Mouse (Mus musculus) embryonic facial prominence, embryonic 12.5 days (tissue): ENCODE measurements at regions not wholly inside any gene's neighbourhood (a gene's known extent, or its start where the extent isn't known, plus 50 kb on each side); places are given as distances from the start of the nearest gene placed in this dataset.
A peak's percentile ranks its signal among the peaks of the same experiment; 100 is the strongest.

Experiments
- ATAC-seq: fragments of 200-750 bp; cut with Nextera tagmentation; 2 replicates; pipeline ENCODE4 v1.8.0; 2017; ENCODE audit not compliant: insufficient number of reproducible peaks, insufficient read depth, low FRiP score, low TSS enrichment
- H3K27ac ChIP-seq: fragments of 300-500 bp; sonication (generic); 2 replicates; pipeline ENCODE4 v1.5.1; 2016; ENCODE audit warnings: mild to moderate bottlenecking
- H3K27me3 ChIP-seq: fragments of 300-500 bp; sonication (generic); 2 replicates; pipeline ENCODE4 v1.6.1; 2016; ENCODE audit warnings: mild to moderate bottlenecking, moderate library complexity
- H3K36me3 ChIP-seq: fragments of 300-500 bp; sonication (generic); 2 replicates; pipeline ENCODE4 v1.6.1; 2016; ENCODE audit warnings: mild to moderate bottlenecking
- H3K4me1 ChIP-seq: fragments of 300-500 bp; sonication (generic); 2 replicates; pipeline ENCODE4 v1.6.1; 2016
- H3K4me2 ChIP-seq: fragments of 300-500 bp; sonication (generic); replicated peaks from 2 replicates; pipeline ENCODE4 v1.6.1; 2016; ENCODE audit warnings: mild to moderate bottlenecking, moderate library complexity
- H3K4me3 ChIP-seq: fragments of 300-500 bp; sonication (generic); 2 replicates; pipeline ENCODE4 v1.5.1; 2016; ENCODE audit warnings: mild to moderate bottlenecking
- H3K9ac ChIP-seq: fragments of 300-500 bp; sonication (generic); 2 replicates; pipeline ENCODE4 v1.6.1; 2016; ENCODE audit warnings: mild to moderate bottlenecking, moderate library complexity
- H3K9me3 ChIP-seq: fragments of 300-500 bp; sonication (generic); 2 replicates; pipeline ENCODE4 v1.6.1; 2016; ENCODE audit warnings: mild to moderate bottlenecking, moderate library complexity
- WGBS: fragments of 180-500 bp; shearing (Covaris S2); methylation state at CpG from one replicate; pipeline ENCODE4 v1.1.7; 2016; 5-methylcytosine and 5-hydroxymethylcytosine counted together

DNA sequence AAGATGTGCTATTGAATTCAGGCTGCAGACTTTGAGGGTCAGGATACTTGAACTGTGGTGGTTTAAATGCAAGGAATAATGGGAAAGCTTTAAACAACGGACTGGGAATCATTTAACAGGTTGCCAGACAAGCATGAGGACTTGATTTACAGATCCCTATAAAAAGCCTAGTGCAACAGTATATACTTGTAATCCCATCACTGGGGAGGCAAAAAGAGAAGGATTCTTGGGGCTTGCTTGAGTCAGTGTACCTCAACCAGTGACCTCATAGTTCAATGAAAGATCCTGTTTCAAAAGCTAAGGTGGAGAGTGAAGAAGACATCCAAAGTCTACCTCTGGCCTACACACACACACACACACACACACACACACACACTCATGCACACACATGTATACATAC, 99.8 kb downstream of the Lrrn1 start:
- Histone ChIP-seq H3K4me2 (no peak overlapping the region), H3K4me1 (no peaks in the 10 kb centered on the region), H3K9ac (no peak overlapping the region), H3K27ac (no peak overlapping the region), H3K4me3 (no peak overlapping the region), H3K27me3 (no peaks in the 10 kb centered on the region), H3K36me3 (no peaks in the 10 kb centered on the region), H3K9me3 (no peaks in the 10 kb centered on the region)
- 81% methylated on average over 1 of the region's 1 CpGs for WGBS
- no peak for ATAC-seq

- H3K9ac ChIP-seq: no peak overlapping the region
- 65% methylated on average over 2 of the region's 2 CpGs for WGBS
- no peak for ATAC-seq
Observed at GRCm38 (mm10) chr6:107645751-107646150, 116.2 kb downstream of the Lrrn1 start.

GRCm38 (mm10) chr6:107653840-107654523, 124.4 kb downstream of the Lrrn1 start:
- H3K4me1 ChIP-seq: no peaks in the 10 kb centered on the region
- ATAC-seq: no peak
- H3K4me2 ChIP-seq: no peak overlapping the region
- H3K9ac ChIP-seq: no peak overlapping the region
- no peak overlapping the region for H3K4me3 ChIP-seq
- no peaks in the 10 kb centered on the region for H3K27me3 ChIP-seq
- H3K9me3 ChIP-seq: no peaks in the 10 kb centered on the region
- H3K36me3 ChIP-seq: no peaks in the 10 kb centered on the region
- H3K27ac ChIP-seq: no peak overlapping the region

More at GRCm38 (mm10) chr6:107645751-107646150, 116.2 kb downstream of the Lrrn1 start:
- no peaks in the 10 kb centered on the region for H3K4me1 ChIP-seq
- no peaks in the 10 kb centered on the region for H3K9me3 ChIP-seq
- no peaks in the 10 kb centered on the region for H3K27me3 ChIP-seq
- H3K4me3 ChIP-seq: no peak overlapping the region
- H3K36me3 ChIP-seq: no peaks in the 10 kb centered on the region
- H3K4me2 ChIP-seq: no peak overlapping the region
- no peak overlapping the region for H3K27ac ChIP-seq

DNA sequence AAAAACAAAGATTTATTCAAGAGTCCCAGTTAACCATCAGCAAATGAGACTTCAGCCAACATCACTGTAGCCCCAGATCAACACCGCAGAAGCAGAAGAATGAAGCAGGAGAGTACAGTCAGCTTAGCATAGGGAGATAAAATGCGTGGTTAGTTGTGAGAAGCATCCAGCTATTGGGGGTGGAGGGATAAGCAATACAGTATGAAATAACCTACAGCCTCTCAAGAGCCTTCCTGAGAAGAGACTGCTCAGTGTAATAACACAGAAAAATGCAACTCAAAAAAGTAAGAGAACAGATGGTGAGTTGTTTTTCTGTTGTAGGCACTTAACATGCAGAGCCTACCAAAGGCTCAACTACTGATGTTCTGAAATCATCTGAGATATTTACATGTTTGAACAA, 128.2 kb downstream of the Lrrn1 start:
- Histone ChIP-seq H3K27ac (no peak overlapping the region), H3K9ac (no peak overlapping the region), H3K4me2 (no peak overlapping the region), H3K9me3 (no peaks in the 10 kb centered on the region), H3K27me3 (no peaks in the 10 kb centered on the region), H3K4me1 (no peaks in the 10 kb centered on the region), H3K4me3 (no peak overlapping the region), H3K36me3 (no peaks in the 10 kb centered on the region)
- no peak for ATAC-seq
- 90% methylated on average over 2 of the region's 2 CpGs for WGBS

- Histone ChIP-seq H3K36me3 (no peaks in the 10 kb centered on the region), H3K9me3 (no peaks in the 10 kb centered on the region), H3K4me3 (no peak overlapping the region), H3K4me1 (no peaks in the 10 kb centered on the region), H3K9ac (no peak overlapping the region), H3K27me3 (no peaks in the 10 kb centered on the region), H3K27ac (no peak overlapping the region), H3K4me2 (no peak overlapping the region)
- 79% methylated on average over 5 of the region's 5 CpGs for WGBS
- no peak for ATAC-seq
Observed at GRCm38 (mm10) chr6:107661009-107661764, 131.6 kb downstream of the Lrrn1 start.

GRCm38 (mm10) chr6:107699298-107699697, 169.7 kb downstream of the Lrrn1 start:
- H3K9me3 ChIP-seq: no peaks in the 10 kb centered on the region
- no peak overlapping the region for H3K27ac ChIP-seq
- H3K9ac ChIP-seq: no peak overlapping the region
- WGBS: 90% methylated on average over 4 of the region's 4 CpGs
- ATAC-seq: no peak
- H3K36me3 ChIP-seq: no peaks in the 10 kb centered on the region
- H3K4me1 ChIP-seq: no peaks in the 10 kb centered on the region
- no peaks in the 10 kb centered on the region for H3K27me3 ChIP-seq
- no peak overlapping the region for H3K4me3 ChIP-seq
- H3K4me2 ChIP-seq: no peak overlapping the region

DNA sequence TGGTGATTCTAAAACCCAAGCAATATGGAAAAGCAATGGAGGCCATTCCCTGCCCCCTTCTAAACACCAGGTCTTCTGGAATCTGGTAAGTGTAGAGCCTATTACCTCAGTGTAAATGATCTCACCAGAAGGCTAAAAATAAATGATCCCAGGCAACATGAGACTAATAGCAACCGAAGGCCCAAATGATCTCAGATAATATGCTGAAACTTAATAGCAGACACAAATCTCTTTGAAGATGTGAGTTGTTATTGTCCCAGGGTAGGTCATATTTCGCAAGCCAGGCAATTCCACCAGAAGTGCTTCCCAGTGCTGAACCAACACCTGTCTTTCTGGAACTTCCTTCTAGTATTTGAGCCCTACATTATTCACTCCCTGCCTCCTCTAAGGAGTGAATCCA, 178.6 kb downstream of the Lrrn1 start:
- 48% methylated on average over 2 of the region's 2 CpGs for WGBS
- no peaks in the 10 kb centered on the region for H3K9me3 ChIP-seq
- H3K4me1 ChIP-seq: 0 out of 2 replicates have a peak, but pooled peaks cover 4% of the 10 kb centered on the region
- H3K27me3 ChIP-seq: no peaks in the 10 kb centered on the region
- ATAC-seq: 0 out of 2 replicates have a peak, but pooled peaks have one; percentile 57
- no peaks in the 10 kb centered on the region for H3K36me3 ChIP-seq
- no peak overlapping the region for H3K4me2 ChIP-seq
- no peak overlapping the region for H3K27ac ChIP-seq
- H3K9ac ChIP-seq: no peak overlapping the region
- H3K4me3 ChIP-seq: no peak overlapping the region

DNA sequence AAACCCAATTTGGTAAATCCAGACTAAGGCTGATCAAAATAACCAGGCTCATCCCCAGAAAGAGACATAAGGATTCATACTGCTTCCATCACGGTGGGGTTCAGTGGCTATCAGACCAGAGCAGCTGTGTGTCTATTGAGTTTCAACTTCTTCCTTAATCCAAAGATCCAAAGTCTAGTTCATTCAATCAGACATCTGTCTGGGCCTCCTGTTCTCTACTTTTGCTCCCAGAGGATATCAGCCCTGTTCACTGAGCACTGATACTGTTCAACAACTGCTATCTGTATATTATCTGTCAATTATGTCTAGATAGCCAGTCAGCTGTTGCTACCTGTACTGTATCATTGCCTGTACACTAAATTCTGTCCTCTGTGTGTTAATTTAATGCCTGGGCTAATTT, 179.0 kb downstream of the Lrrn1 start:
- no peak overlapping the region for H3K4me2 ChIP-seq
- no peak overlapping the region for H3K4me3 ChIP-seq

DNA sequence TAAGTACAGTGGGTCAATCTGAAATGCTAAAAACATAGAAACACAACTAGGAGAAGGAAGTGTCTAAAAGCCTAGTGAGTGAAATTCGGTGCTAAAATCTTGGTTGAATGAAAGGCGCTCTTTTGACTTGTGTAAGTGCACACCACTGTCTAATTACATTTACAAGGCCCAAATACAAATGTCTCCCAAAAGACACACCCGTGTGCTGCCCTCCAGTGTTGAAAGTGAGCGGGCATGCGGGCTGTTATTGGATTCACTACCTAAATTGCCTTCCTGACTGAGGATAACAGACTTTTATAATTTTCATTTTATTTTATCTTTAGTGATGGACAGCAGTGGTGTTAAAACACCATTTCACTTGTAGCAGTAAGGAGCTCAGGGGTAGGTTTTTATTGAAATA, 180.8 kb downstream of the Lrrn1 start:
- Histone ChIP-seq H3K4me3 (no peak overlapping the region), H3K4me2 (no peak overlapping the region), H3K27me3 (no peaks in the 10 kb centered on the region), H3K9me3 (no peaks in the 10 kb centered on the region), H3K27ac (no peak overlapping the region), H3K9ac (no peak overlapping the region), H3K4me1 (0 out of 2 replicates have a peak, but pooled peaks cover 4% of the 10 kb centered on the region), H3K36me3 (no peaks in the 10 kb centered on the region)
- no peak for ATAC-seq
- 83% methylated on average over 5 of the region's 5 CpGs for WGBS

More for the DNA sequence above, 179.0 kb downstream of the Lrrn1 start:
- 0 out of 2 replicates have a peak, but pooled peaks have one; percentile 18 for ATAC-seq
- Histone ChIP-seq H3K36me3 (no peaks in the 10 kb centered on the region), H3K4me1 (0 out of 2 replicates have a peak, but pooled peaks cover 4% of the 10 kb centered on the region), H3K9me3 (no peaks in the 10 kb centered on the region), H3K27me3 (no peaks in the 10 kb centered on the region), H3K27ac (peak overlapping the region; percentile 36; the same call in 1 of the 2 replicates), H3K9ac (no peak overlapping the region)
- 84% methylated on average over 1 of the region's 1 CpGs for WGBS

DNA sequence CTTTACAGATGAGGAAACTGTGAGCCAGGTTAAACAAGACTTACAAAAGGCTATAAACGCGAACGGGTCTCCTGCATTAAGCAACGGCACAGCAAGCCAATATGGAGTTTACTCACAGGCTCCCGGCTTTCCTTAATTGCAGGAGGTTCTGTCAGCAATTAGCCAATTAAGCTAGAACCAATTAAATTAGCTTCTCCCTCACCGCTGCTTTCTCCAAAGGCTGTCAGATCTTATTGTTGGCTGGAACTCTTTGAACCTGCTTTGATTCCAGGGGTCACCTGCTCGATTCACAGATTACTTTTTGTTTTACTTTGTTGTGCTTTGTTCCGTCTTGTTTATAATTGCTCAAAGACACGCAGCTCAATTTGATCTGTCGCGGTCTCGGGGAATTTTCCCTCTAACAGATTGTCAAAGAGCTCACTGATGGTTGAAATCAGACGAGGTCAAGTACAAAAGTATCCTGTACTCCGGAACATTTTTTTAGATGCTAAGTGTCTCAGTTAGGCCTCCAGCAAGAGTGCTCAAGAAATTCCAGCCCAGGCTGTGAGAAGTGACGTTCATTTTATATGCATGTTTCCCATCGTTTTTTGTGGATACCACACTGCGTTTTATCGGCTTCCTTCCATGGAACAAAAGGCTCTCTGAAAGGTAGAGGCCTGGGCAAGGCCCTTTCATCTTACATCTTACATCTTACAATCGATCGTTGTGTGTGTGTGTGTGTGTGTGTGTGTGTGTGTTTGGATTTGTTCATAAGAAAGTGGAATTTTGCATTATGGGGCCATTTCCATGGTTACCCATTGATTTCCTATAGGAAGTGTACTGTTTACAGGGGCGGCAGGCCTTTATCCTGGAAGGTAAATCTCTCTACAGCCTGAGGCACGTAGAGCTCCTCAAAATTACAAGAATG, 181.9 kb downstream of the Lrrn1 start:
- no peak overlapping the region for H3K4me3 ChIP-seq
- no peak for ATAC-seq
- 0 out of 2 replicates have a peak, but pooled peaks cover 4% of the 10 kb centered on the region for H3K4me1 ChIP-seq
- 0 out of 2 replicates have a peak overlapping the region, but pooled peaks have one; percentile 17 for H3K27ac ChIP-seq
- H3K36me3 ChIP-seq: no peaks in the 10 kb centered on the region
- WGBS: 22% methylated on average over 22 of the region's 22 CpGs
- H3K9ac ChIP-seq: no peak overlapping the region
- H3K27me3 ChIP-seq: no peaks in the 10 kb centered on the region
- H3K9me3 ChIP-seq: no peaks in the 10 kb centered on the region
- H3K4me2 ChIP-seq: peak overlapping the region; percentile 12; the same call in 1 of the 2 replicates

- 15% methylated on average over 6 of the region's 6 CpGs for WGBS
- no peaks in the 10 kb centered on the region for H3K36me3 ChIP-seq
- no peak overlapping the region for H3K27ac ChIP-seq
- ATAC-seq: 0 out of 2 replicates have a peak, but pooled peaks have one; percentile 3
- no peaks in the 10 kb centered on the region for H3K27me3 ChIP-seq
- H3K9ac ChIP-seq: no peak overlapping the region
- no peak overlapping the region for H3K4me2 ChIP-seq
- no peaks in the 10 kb centered on the region for H3K9me3 ChIP-seq
- 0 out of 2 replicates have a peak, but pooled peaks cover 4% of the 10 kb centered on the region for H3K4me1 ChIP-seq
- H3K4me3 ChIP-seq: no peak overlapping the region
Observed at GRCm38 (mm10) chr6:107713051-107713450, 183.5 kb downstream of the Lrrn1 start.
